Mouse (Mus musculus): ENCODE measurements around the gene Nvl.

GRCm38 (mm10) chr1:181138730-181139129 is 5.3 kb downstream of the Nvl start:
- TF ChIP-seq EP300 (IDR thresholded peaks at IDR 0.05) (no peak), CTCF (IDR thresholded peaks at IDR 0.05) (no peak)

All from lung, postnatal 0 days (tissue).